Mouse (Mus musculus) lung, adult 2 months (tissue): ENCODE data around the gene Lgi4. TPM values are rescaled to one million over a fixed set of nuclear protein-coding genes. Genes with fewer than 3 reads are reported as not detected.

ENCODE experiments used
- DNase-seq: peaks from one replicate; pipeline ENCODE4 v3.0.0; 2022
- H3K4me1 ChIP-seq: fragments of 200-500 bp; 2 replicates; pipeline ENCODE4 v1.6.1; 2011; ENCODE audit warnings: low read length; ENCODE audit not compliant: control insufficient read depth, insufficient read depth
- H3K4me3 ChIP-seq: fragments of 200-500 bp; replicated peaks from 2 replicates; pipeline ENCODE3; 2011; ENCODE audit warnings: low read depth, mild to moderate bottlenecking, control low read depth, low read length; ENCODE audit errors: extremely low read depth
- CTCF ChIP-seq: fragments of 200-500 bp; IDR thresholded peaks from 2 replicates; pipeline ENCODE4 v1.5.1; 2011; ENCODE audit warnings: mild to moderate bottlenecking, low read length, control low read depth; ENCODE audit not compliant: insufficient read depth
- POLR2A ChIP-seq: fragments of 200-500 bp; IDR thresholded peaks from 2 replicates; pipeline ENCODE4 v1.6.1; 2011; ENCODE audit warnings: low read depth, mild to moderate bottlenecking, control low read depth, low read length, borderline replicate concordance; ENCODE audit errors: extremely low read depth
- WGBS: fragments of 180-500 bp; shearing (Covaris S2); methylation state at CpG from one replicate; pipeline ENCODE4 v1.1.7; 2018; 5-methylcytosine and 5-hydroxymethylcytosine counted together
- polyA plus RNA-seq: library from polyadenylated mRNA; depleted of rRNA; stranded (reverse); fragments of >200 nt; gene quantifications from 2 replicates; pipeline ENCODE4 v1.2.3, GENCODE M21; 2012

Gene Lgi4
- polyA plus RNA-seq, 1 experiment, result 6.8 TPM

- TF ChIP-seq CTCF (no peak), POLR2A (no peak)
- 40% methylated on average over 2 of the region's 2 CpGs for WGBS
- no peak overlapping the region for H3K4me3 ChIP-seq
- DNase-seq, result no peak
- H3K4me1 ChIP-seq, result peaks cover 11% of the 10 kb centered on the region
Observed at GRCm38 (mm10) chr7:31037675-31038074, 21.5 kb upstream of the Lgi4 start.

- 90% methylated on average over 4 of the region's 4 CpGs for WGBS
- no peak for TF ChIP-seq CTCF
- no peak for TF ChIP-seq POLR2A
- DNase-seq, result no peak
- peaks cover 7% of the 10 kb centered on the region for H3K4me1 ChIP-seq
- H3K4me3 ChIP-seq, result no peak overlapping the region
Observed at GRCm38 (mm10) chr7:31039011-31039410, 20.1 kb upstream of the Lgi4 start.

- H3K4me3 ChIP-seq, result no peak overlapping the region
- no peak for DNase-seq
- H3K4me1 ChIP-seq, result peaks cover 5% of the 10 kb centered on the region
- 73% methylated on average over 12 of the region's 12 CpGs for WGBS
- TF ChIP-seq CTCF, result no peak
- TF ChIP-seq POLR2A, result no peak
Observed at GRCm38 (mm10) chr7:31040281-31041022, 18.7 kb upstream of the Lgi4 start.

- peak overlapping the region; percentile 91 for H3K4me3 ChIP-seq
- WGBS, result 37% methylated on average over 8 of the region's 8 CpGs
- no peak for TF ChIP-seq POLR2A
- TF ChIP-seq CTCF, result no peak
- no peak for DNase-seq
- peaks cover 5% of the 10 kb centered on the region for H3K4me1 ChIP-seq
Observed at GRCm38 (mm10) chr7:31041023-31041407, 18.1 kb upstream of the Lgi4 start.

GRCm38 (mm10) chr7:31041662-31042315 lies 17.4 kb upstream of the Lgi4 start:
- peak; percentile 49 for DNase-seq
- H3K4me1 ChIP-seq, result peaks cover 5% of the 10 kb centered on the region
- no peak for TF ChIP-seq CTCF
- peak; percentile 60; the same call in 1 of the 2 replicates for TF ChIP-seq POLR2A
- peak overlapping the region; percentile 91 for H3K4me3 ChIP-seq
- WGBS, result 2% methylated on average over 28 of the region's 28 CpGs

GRCm38 (mm10) chr7:31042431-31042910 lies 16.7 kb upstream of the Lgi4 start, which contains the start of gene Fxyd5:
TSS of gene Fxyd5 (minus strand) at chr7:31042481.
- TF ChIP-seq POLR2A (no peak), CTCF (no peak)
- 48% methylated on average over 10 of the region's 10 CpGs for WGBS
- Histone ChIP-seq H3K4me3 (peak within 1 kb of the TSS; percentile 91), H3K4me1 (peaks cover 5% of the 10 kb centered on the region)
- DNase-seq, result no peak

- no peak for DNase-seq
- 23% methylated on average over 5 of the region's 5 CpGs for WGBS
- peaks cover 3% of the 10 kb centered on the region for H3K4me1 ChIP-seq
Observed at GRCm38 (mm10) chr7:31049135-31049845, 9.9 kb upstream of the Lgi4 start.

GRCm38 (mm10) chr7:31049846-31050281 lies 9.3 kb upstream of the Lgi4 start:
- H3K4me3 ChIP-seq, result no peak overlapping the region
- 12% methylated on average over 15 of the region's 15 CpGs for WGBS

More at GRCm38 (mm10) chr7:31049135-31049845, 9.9 kb upstream of the Lgi4 start:
- TF ChIP-seq CTCF (no peak), POLR2A (no peak)
- no peak overlapping the region for H3K4me3 ChIP-seq

GRCm38 (mm10) chr7:31050487-31050886 lies 8.7 kb upstream of the Lgi4 start:
- 20% methylated on average over 6 of the region's 6 CpGs for WGBS
- TF ChIP-seq CTCF (no peak), POLR2A (no peak)
- DNase-seq, result no peak
- Histone ChIP-seq H3K4me1 (peaks cover 3% of the 10 kb centered on the region), H3K4me3 (no peak overlapping the region)

More at GRCm38 (mm10) chr7:31049846-31050281, 9.3 kb upstream of the Lgi4 start:
- no peak for DNase-seq
- H3K4me1 ChIP-seq, result peaks cover 3% of the 10 kb centered on the region
- no peak for TF ChIP-seq CTCF
- no peak for TF ChIP-seq POLR2A
